Mouse (Mus musculus): Measurements from ENCODE around the gene Kbtbd13. TPM values are rescaled to one million over a fixed set of nuclear protein-coding genes. Genes with fewer than 3 reads are reported as not detected.
A peak's percentile ranks its signal among the peaks of the same experiment; 100 is the strongest.
"Not testable (repeated sequence)": the region's sequence is repeated elsewhere in the genome, so short reads cannot be mapped to it uniquely, and the experiment has no call there.

Gene Kbtbd13
- polyA plus RNA-seq, 1 experiment: 0.75 TPM

- Histone ChIP-seq H3K27ac (ENCODE audit: insufficient read depth, low read depth, low read length) (no peak overlapping the region), H3K4me1 (ENCODE audit: control insufficient read depth, insufficient read depth, low read length) (peaks cover 11% of the 10 kb centered on the region; the same call in 1 of the 2 replicates), H3K36me3 (ENCODE audit: control insufficient read depth, insufficient read depth, low read length) (peaks cover 14% of the 10 kb centered on the region), H3K27me3 (replicated peaks; ENCODE audit: control insufficient read depth, insufficient read depth, low read length) (no peaks in the 10 kb centered on the region), H3K4me3 (ENCODE audit: insufficient read depth, low read depth, low read length) (no peak overlapping the region)
- TF ChIP-seq CTCF (conservative IDR thresholded peaks at IDR 0.05; ENCODE audit: insufficient read depth, insufficient read length, low read depth, low read length) (no peak), POLR2A (IDR thresholded peaks at IDR 0.05; ENCODE audit: low read depth, low read length) (no peak)
- WGBS: 78% methylated on average over 7 of the region's 7 CpGs
- DNase-seq: no peak
Observed at GRCm38 (mm10) chr9:65356561-65356960, 34.9 kb downstream of the Kbtbd13 start.

- peaks cover 4% of the 10 kb centered on the region; the same call in 1 of the 2 replicates for H3K36me3 ChIP-seq (ENCODE audit: control insufficient read depth, insufficient read depth, low read length)
- DNase-seq: no peak
- no peak overlapping the region for H3K4me3 ChIP-seq (ENCODE audit: insufficient read depth, low read depth, low read length)
- no peak for TF ChIP-seq POLR2A (IDR thresholded peaks at IDR 0.05; ENCODE audit: low read depth, low read length)
- TF ChIP-seq CTCF (conservative IDR thresholded peaks at IDR 0.05; ENCODE audit: insufficient read depth, insufficient read length, low read depth, low read length): no peak
- H3K4me1 ChIP-seq (ENCODE audit: control insufficient read depth, insufficient read depth, low read length): no peaks in the 10 kb centered on the region
- H3K27ac ChIP-seq (ENCODE audit: insufficient read depth, low read depth, low read length): no peak overlapping the region
- no peaks in the 10 kb centered on the region for H3K27me3 ChIP-seq (replicated peaks; ENCODE audit: control insufficient read depth, insufficient read depth, low read length)
- 78% methylated on average over 5 of the region's 5 CpGs for WGBS
Observed at GRCm38 (mm10) chr9:65353251-65353650, 38.2 kb downstream of the Kbtbd13 start.

GRCm38 (mm10) chr9:65347112-65347850, 44.2 kb downstream of the Kbtbd13 start:
- Histone ChIP-seq H3K36me3 (ENCODE audit: control insufficient read depth, insufficient read depth, low read length) (no peaks in the 10 kb centered on the region), H3K27me3 (replicated peaks; ENCODE audit: control insufficient read depth, insufficient read depth, low read length) (no peaks in the 10 kb centered on the region), H3K27ac (ENCODE audit: insufficient read depth, low read depth, low read length) (peak overlapping the region; percentile 66; the same call in 1 of the 2 replicates), H3K4me1 (ENCODE audit: control insufficient read depth, insufficient read depth, low read length) (peaks cover 7% of the 10 kb centered on the region; the same call in 1 of the 2 replicates), H3K4me3 (ENCODE audit: insufficient read depth, low read depth, low read length) (peak overlapping the region; percentile 78)
- no peak for DNase-seq
- 24% methylated on average over 8 of the region's 8 CpGs for WGBS
- no peak for TF ChIP-seq CTCF (conservative IDR thresholded peaks at IDR 0.05; ENCODE audit: insufficient read depth, insufficient read length, low read depth, low read length)
- TF ChIP-seq POLR2A (IDR thresholded peaks at IDR 0.05; ENCODE audit: low read depth, low read length): no peak

- no peak for TF ChIP-seq POLR2A (IDR thresholded peaks at IDR 0.05; ENCODE audit: low read depth, low read length)
- TF ChIP-seq CTCF (conservative IDR thresholded peaks at IDR 0.05; ENCODE audit: insufficient read depth, insufficient read length, low read depth, low read length): no peak
- Histone ChIP-seq H3K27ac (ENCODE audit: insufficient read depth, low read depth, low read length) (peak overlapping the region; percentile 66), H3K27me3 (replicated peaks; ENCODE audit: control insufficient read depth, insufficient read depth, low read length) (no peaks in the 10 kb centered on the region), H3K36me3 (ENCODE audit: control insufficient read depth, insufficient read depth, low read length) (no peaks in the 10 kb centered on the region), H3K4me1 (ENCODE audit: control insufficient read depth, insufficient read depth, low read length) (peaks cover 7% of the 10 kb centered on the region; the same call in 1 of the 2 replicates), H3K4me3 (ENCODE audit: insufficient read depth, low read depth, low read length) (peak overlapping the region; percentile 78)
- WGBS: under 1% methylated on average over 77 of the region's 77 CpGs
- peak; percentile 50 for DNase-seq
Observed at GRCm38 (mm10) chr9:65346476-65347111, 44.9 kb downstream of the Kbtbd13 start.

- peak; percentile 53 for TF ChIP-seq POLR2A (IDR thresholded peaks at IDR 0.05; ENCODE audit: low read depth, low read length)
- TF ChIP-seq CTCF (conservative IDR thresholded peaks at IDR 0.05; ENCODE audit: insufficient read depth, insufficient read length, low read depth, low read length): no peak
- peaks cover 7% of the 10 kb centered on the region; the same call in 1 of the 2 replicates for H3K4me1 ChIP-seq (ENCODE audit: control insufficient read depth, insufficient read depth, low read length)
- peak within 1 kb of the TSS; percentile 84 for H3K27ac ChIP-seq (ENCODE audit: insufficient read depth, low read depth, low read length)
Observed at GRCm38 (mm10) chr9:65345854-65346475, 45.5 kb downstream of the Kbtbd13 start, which contains the start of gene Pdcd7. Gene Pdcd7, plus strand, starts transcription at chr9:65346104.

GRCm38 (mm10) chr9:65345439-65345838, 46.0 kb downstream of the Kbtbd13 start:
- Histone ChIP-seq H3K4me3 (ENCODE audit: insufficient read depth, low read depth, low read length) (peak overlapping the region; percentile 78), H3K27ac (ENCODE audit: insufficient read depth, low read depth, low read length) (peak overlapping the region; percentile 84)
- not testable (repeated sequence) for H3K36me3 ChIP-seq (ENCODE audit: control insufficient read depth, insufficient read depth, low read length); H3K4me1 ChIP-seq (ENCODE audit: control insufficient read depth, insufficient read depth, low read length); DNase-seq; H3K27me3 ChIP-seq (replicated peaks; ENCODE audit: control insufficient read depth, insufficient read depth, low read length)
- 61% methylated on average over 11 of the region's 11 CpGs for WGBS

More at GRCm38 (mm10) chr9:65345854-65346475, 45.5 kb downstream of the Kbtbd13 start, which contains the start of gene Pdcd7:
- no peaks in the 10 kb centered on the region for H3K27me3 ChIP-seq (replicated peaks; ENCODE audit: control insufficient read depth, insufficient read depth, low read length)
- peak; percentile 97 for DNase-seq
- H3K4me3 ChIP-seq (ENCODE audit: insufficient read depth, low read depth, low read length): peak within 1 kb of the TSS; percentile 78
- 1% methylated on average over 57 of the region's 59 CpGs for whole genome bisulfite sequencing
- H3K36me3 ChIP-seq (ENCODE audit: control insufficient read depth, insufficient read depth, low read length): no peaks in the 10 kb centered on the region

- H3K4me3 ChIP-seq (ENCODE audit: insufficient read depth, low read depth, low read length): no peak overlapping the region
- 86% methylated on average over 2 of the region's 2 CpGs for WGBS
- no peaks in the 10 kb centered on the region for H3K36me3 ChIP-seq (ENCODE audit: control insufficient read depth, insufficient read depth, low read length)
- TF ChIP-seq POLR2A (IDR thresholded peaks at IDR 0.05; ENCODE audit: low read depth, low read length) (no peak), CTCF (conservative IDR thresholded peaks at IDR 0.05; ENCODE audit: insufficient read depth, insufficient read length, low read depth, low read length) (no peak)
- no peak for DNase-seq
- H3K27me3 ChIP-seq (replicated peaks; ENCODE audit: control insufficient read depth, insufficient read depth, low read length): no peaks in the 10 kb centered on the region
- no peak overlapping the region for H3K27ac ChIP-seq (ENCODE audit: insufficient read depth, low read depth, low read length)
- no peaks in the 10 kb centered on the region for H3K4me1 ChIP-seq (ENCODE audit: control insufficient read depth, insufficient read depth, low read length)
Observed at GRCm38 (mm10) chr9:65340414-65340813, 51.0 kb downstream of the Kbtbd13 start.

All from kidney, adult 2 months (tissue).